Mouse (Mus musculus) 3134 (cell line): ENCODE data around the gene Rab3ip.

ENCODE experiments used
- DNase-seq: peaks from one replicate; pipeline ENCODE4 v3.0.0-alpha.2; 2011; ENCODE audit warnings: low spot score; ENCODE audit not compliant: insufficient read length; ENCODE audit errors: extremely low read depth

Gene Rab3ip

DNA sequence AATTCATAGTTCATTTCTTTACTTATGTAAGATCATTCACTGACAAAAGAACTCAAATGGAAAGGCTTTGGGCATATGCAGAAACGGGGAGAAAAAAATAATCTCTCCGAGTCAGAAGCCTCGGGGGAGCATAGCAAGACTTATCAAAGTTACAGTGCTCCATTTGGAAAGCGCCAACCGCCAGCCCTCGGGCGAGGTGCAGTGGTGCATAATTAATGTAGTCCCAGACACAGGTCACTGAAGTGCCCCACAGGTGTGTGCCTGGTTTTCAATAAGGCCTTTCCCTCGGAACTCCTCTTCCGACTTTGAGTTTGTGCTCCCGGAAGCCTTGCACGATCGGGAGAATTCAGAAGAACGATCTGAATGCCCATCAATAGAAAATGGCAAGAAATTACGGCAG lies 11.6 kb upstream of the Rab3ip start:
- no peak for DNase-seq

DNA sequence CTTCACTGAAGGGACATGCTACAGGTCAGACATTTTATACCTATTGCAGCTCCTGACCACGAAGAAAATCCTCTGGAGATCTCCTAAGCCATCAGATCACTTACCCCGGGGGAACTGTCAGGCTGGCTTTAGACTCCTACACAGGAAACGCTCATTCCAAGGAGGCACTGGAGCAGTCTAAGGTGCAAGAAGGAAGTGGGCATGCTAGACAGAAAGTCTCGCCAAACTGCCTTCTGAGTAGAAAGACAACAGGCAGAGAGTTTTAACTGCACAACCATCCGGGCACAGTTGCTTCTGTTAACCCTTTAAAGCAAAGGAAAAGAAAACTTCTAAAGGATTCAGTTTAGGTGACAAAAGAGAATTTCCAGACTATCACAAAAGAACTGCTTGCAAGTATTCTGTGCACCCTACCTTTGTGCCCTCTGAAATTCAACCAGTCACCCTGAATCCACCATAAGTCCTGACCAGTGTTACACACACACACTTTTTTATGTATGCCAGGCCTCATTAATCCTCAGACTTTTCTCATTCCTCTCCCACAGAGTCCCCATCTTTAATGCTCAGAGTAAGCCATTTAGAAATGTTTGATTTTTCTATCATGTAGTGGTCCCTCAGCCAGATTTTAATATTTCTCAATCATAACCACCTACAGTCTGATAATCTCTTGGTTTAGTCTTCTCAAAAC lies 7.4 kb upstream of the Rab3ip start:
- DNase-seq: no peak

DNA sequence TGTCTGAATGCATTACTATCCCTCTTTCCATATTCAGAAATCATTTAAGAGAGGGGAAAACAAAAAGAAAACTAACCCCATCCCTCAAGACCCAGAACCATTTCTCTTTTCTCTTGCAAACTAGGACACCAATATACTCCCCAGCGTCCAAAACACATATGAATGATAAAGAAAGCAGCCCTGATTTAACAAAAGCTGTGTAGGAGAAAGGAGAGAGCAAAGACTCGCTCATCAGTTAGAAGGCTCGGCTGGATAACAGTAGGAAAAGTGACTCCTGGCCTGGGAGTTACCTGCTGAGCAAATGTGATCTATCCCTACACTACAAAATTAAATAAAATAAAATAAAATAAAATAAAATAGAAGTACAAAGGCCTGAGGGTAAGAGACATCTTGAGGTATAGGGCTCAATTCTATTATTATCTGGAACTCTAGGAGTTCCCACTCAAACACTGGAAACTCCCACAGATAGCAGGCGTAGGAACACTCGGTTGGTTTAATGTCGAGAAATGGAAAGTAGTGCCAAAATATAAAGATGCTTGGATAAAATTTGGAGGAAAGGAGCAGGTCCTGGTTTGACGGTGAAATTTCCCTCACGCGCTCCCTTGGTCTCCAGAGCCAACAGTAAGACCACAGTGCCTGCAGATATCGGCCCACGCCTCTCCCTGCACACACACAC lies 6.1 kb upstream of the Rab3ip start:
- DNase-seq: no peak

DNA sequence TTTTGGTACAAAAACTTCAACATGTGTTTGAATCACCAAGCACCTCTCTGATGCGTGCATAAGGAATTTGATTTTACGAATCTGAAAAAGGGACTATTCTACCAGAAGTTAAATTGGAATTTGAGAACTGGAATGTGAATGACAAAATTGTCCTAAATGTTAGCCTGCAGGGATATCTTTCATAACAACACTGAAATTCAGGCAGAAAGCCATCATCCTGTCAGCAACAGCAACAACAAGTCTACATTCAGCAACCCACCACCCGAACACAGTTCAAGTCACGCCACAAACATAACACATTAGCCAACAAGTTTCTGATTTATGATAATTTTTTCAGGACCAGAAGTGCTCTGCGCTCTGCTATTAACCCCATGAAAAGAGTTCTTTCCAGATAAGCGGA lies 4.6 kb upstream of the Rab3ip start:
- no peak for DNase-seq

DNA sequence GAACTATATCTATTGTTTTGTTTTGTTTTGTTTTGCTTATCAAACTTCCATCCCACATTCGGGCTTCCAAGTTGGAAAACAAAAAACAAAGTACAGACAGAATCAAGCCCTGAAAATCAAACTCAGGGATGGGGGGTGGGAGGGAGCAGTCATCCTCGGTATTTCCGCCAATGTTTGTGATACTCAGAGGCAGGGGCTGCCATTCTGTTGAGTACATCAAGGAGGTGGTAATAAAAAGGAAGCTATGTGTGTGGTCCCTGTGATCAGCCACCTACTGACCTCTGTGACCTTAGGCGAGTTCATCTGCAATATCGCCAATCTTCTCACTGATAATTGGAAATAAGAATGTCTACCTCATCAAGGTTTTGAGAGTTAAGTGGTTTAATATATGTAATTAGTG lies 317 bp upstream of the Rab3ip start:
- DNase-seq: no peak

DNA sequence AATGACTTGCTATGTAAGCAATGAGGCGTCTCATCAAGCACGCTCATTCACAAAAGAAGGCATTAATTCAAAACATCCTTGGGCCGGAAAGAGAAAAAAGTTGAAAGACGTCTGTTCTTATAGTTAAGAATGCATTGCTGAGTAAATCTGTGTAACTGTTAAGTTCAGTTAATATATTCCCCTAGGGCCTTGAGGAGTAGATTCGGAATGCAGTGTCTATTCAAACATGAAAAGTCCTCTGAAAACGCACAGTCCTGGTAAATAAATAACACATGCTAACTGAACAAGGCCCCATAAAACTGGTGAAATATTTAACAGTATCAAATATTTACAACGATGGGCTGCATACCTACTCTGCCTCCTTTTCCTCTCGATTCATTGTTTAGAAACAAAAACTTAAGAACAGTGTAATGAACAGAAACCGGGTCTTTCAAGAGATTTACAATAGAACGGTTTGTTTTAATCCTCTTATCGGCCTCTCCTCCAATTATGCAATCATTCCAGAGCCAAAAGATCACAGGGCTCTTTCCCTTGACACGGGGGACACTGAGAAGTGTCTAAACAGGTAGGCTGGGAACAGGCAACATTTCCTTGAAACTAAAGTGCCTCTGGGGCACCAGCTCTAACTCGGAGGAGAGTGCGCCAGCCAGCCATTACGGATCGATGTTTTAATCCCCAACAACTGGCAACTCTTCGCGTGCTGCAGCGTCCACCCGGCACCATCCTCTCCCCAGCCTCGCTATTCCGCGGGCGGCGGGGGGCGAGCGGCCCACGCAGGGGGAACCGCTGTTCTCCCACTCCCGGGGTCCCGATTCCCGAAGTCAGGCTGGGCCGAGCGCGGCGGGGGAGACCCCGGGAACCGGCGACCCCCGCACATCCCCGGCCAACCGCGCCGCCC lies 1.2 kb downstream of the Rab3ip start:
- DNase-seq: peak; percentile 55

DNA sequence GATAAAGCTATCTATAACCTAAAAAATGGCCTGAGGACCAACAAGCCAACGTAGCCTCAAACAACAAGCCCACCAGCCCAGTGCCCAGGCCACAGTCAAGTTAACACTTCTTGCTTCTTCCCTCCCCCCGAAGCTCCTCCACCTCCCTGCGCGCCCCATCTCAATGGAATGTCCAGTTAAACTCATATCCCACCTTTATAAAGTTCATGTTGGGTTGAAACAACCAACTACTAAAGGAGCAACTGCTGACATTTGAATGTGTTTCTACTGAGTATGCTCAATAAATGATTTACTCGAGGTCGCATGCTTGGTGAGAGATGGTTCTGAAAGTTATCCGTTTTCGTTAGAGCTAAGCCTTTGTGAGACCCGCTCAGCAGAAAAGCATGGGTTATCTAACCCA lies 2.2 kb downstream of the Rab3ip start:
- no peak for DNase-seq

DNA sequence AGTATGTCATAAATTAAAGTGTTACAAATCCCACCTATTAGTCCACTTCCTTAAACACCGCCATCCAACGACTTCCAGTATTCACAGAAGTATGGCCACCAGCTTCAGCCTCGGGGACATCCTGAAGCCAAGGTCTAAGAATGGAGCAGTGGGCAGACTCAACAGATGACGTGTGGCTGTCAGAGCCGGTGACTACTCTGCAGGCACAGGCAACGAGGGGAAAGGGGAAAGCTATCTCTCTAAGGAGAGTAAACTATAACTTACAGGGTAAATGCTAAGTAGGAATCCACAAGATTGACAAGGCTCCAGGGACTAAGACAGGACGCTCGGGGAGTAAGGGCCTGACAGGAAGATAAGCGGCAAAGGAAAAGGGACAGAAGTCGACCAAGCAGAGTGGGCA lies 5.6 kb downstream of the Rab3ip start:
- DNase-seq: no peak

DNA sequence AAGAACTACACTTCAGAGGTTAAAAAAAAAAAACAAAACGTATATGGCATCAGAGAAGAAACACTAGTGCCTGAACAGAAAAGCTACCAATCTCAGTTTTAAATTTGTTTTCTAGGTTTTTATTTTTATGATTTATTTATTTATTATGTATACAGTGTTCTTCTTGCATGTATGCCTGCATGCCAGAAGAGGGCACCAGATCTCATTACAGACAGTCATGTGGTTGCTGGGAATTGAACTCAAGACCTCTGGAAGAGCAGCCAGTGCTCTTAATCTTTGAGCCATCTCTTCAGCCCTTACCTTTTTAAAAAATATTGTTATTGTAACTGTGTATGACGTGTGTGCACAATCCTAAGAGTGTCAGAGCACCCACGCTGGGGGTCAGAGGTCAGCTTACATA lies 6.4 kb downstream of the Rab3ip start:
- no peak for DNase-seq

DNA sequence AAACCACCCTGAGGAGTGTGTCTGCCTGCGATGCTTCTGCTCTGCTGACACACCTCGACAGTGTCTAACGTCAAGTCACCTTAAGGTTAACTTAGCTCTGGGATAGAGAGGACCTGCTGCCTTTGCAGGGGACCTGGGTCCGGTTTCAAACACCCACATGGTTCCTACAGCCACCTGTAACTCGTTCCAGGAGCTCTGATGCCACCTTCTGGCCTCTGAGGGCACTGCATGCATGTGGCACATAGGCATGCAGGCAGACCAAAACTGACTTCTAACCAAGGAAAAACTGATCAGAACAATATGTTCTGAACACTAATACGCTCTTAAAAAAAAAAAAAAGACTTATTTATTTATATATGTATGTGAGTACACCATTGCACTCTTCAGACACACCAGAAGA lies 7.5 kb downstream of the Rab3ip start:
- DNase-seq: no peak

DNA sequence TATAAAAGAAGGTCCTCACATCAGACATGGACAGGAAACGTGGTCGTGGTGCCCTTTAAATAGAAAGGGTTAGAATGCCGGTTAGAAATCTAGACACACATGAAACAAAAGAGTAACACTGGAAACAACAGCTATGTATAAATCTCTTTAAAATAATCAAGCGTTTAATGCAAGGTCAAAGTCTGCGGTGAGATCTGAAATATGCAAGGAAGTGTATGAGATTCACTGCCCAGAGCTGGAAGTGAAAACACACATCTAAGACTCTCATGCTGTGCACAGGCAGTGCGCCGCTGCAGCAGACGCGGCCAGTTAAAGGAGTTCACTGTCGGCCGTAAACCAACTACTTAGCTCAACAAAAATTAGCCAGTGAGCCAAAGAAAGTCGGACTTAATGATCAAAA lies 15.5 kb downstream of the Rab3ip start:
- DNase-seq: no peak

DNA sequence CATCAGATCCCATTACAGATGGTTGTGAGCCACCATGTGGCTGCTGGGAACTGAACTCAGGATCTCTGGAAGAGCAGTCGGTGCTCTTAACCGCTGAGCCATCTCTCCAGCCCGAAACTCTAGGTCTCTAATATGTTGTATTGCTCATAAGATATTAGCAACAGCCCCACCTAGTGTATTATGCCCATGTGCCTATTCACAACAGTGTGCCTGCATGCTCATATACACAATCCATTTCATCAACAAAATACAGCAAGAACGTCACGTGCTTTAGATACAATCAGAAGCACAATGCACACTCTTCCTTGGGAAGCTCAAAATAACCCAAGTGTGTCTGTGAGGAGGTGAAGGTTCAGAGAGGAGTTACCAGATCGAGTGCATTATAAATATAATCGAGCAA lies 16.8 kb downstream of the Rab3ip start:
- DNase-seq: no peak

DNA sequence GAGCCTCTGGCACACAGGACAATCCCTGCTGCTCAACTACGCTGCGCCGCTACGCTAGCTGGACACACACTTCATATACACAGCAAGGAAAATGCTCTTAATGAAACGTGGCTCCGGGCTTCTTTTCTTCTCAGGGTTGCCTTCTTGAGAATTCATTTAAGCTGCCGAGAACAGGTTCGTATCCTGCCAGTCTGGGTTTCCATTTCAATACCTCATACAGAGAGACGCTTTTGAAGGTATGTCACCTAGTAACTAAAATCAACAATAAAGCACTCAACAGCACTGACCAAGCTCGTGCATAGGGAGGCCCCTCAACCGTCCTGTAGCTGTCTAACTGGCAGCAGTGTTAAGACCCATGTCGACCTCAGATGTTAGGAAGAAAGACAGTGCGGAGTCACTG lies 18.2 kb downstream of the Rab3ip start:
- no peak for DNase-seq

DNA sequence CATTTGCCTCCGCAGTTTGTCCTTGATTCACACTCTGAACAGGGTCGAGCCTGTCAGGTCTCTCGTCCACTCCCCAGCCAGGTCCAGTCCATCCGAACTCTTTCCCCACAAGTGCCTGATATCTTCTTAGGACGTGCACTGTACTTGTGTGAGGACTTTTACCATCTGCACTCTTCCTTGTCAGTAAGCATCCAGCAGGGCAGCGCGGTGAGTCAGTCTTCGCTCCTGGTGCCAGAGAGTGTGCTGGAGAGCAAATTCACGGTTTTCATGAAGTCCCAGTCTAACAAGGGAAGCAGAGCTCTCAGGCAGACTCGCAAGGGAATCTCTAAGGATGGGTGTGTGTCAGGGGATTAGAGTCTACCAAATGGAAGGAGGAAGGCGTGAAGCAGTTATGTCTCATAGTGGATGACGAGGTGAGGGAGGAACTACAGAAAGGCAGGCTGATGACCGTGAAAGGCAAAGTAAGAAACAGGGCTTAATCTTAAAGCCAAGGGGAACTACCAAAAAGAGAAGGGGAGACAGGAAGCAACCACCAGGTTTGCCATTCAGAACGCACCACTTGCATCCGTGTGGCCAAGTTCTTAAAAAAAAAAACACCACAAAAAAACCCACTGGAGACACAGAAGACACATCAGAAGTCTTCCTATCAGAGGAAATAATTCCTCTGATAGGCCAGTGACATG lies 18.9 kb downstream of the Rab3ip start:
- DNase-seq: no peak

DNA sequence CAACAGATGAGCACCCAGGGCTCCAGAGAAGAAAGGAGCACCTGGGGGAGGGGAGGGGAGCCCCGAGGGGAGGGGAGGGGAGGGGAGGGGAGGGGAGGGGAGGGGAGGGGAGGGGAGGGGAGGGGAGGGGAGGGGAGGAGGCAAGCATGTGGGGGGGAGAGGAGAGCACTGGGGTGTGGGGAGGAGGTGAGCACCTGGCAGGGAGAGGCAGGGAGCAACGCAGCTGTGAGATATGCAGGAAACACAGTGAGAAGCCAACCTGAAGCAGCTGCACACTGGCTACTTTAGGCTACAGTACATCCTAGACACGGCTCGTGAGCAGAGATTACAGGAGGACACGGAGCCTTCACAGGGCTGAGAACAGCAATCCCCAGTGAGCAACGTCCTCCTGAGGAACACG lies 19.6 kb downstream of the Rab3ip start:
- DNase-seq: no peak

DNA sequence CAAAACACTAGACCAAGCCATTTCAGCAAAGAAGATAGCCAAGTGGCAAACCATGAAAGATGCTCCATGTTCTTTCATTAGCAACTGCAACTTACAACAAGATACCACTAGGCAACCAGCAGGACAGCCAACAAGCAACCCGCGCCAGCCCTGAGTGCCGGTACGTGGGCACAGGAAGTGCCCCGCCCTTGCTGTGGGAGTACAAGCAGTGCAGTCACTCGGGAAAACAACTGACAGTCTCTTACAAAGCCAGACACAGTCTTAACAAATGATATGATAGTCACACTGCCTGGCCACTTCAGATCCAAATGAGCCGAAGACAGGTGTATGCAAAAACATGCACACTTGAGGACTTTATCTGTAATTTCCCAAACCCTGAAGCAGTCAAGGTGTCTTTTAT lies 20.1 kb downstream of the Rab3ip start:
- DNase-seq: peak; percentile 71

DNA sequence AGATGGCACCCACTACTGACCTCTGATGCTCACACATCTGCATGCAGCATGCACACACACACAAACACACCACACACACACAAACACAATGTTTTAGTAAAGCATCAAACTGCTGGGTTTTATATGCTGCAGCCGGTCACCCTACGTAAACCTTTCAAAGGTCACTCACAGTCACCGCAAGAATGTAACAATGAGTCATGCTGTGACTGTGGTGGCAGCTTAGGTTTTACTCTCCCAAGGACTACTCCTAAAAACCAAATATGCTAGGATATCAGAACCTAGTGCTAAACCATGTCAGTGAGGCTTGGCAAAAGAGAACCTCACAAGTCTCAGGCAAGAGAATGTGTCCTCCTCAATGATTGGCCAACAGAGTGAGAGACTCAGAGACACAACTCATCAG lies 21.7 kb downstream of the Rab3ip start:
- DNase-seq: peak; percentile 68

DNA sequence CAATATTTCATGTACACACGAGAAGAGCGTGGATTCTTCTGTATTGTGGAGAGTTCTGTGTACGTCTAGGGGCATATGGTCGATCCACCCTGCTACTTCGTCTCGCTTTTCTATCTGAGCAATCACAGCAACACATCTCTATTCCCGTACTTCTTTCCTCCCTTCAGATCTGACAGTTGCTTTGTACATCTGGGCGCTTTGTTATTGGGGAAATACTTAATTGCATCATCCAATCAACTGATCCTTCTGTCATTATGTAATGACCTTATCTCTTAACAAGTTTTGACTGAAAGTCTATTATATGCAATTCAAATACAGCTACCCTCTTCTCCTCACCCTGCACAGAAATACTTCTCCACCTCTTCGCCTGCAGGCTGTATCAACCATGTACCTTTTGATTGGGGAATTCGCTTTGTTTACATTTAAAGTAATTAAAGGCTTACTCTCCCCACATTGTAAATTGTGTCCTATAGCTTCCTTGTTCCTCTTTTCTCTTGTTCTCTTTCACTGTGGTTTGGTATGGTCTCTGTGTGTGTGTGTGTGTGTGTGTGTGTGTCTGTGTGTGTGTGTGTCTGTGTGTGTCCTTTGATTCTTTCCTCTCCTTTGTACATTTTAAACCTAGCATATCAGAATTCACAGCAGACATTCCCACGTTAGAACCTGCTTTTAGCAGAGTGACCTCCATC lies 24.0 kb downstream of the Rab3ip start:
- no peak for DNase-seq

DNA sequence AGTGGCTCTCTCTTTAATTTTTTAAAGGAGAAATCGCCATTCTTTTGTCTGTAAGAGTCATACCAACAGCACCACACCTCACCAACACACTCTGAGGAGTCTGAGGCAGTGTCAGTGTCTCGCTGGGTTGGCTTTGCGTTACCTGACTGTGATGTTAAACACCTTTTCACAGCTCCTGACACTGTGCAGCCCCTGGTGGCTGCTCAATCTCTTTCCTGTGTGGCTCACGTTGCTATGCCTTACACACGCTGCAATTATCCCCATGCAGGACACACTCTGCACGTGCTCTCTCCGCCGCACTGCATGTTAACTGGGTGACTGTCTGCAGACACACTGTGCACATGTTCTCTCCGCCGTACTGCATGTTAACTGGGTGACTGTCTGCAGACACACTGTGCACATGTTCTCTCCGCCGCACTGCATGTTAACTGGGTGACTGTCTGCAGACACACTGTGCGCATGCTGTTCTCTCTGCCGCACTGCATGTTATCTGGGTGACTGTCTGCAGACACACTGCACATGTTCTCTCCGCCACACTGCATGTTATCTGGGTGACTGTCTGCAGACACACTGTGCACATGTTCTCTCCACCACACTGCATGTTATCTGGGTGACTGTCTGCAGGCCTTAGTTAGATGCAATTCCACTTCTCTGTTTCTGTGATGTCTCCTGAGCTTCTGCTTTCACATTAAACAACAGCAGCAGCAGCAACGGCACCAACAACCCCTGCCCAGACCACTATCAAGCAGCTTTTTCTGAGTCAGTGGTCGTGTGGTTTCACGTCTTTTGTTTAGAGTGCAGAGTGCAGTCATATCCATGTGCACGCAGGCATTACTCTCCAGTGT lies 26.7 kb downstream of the Rab3ip start:
- DNase-seq: no peak

DNA sequence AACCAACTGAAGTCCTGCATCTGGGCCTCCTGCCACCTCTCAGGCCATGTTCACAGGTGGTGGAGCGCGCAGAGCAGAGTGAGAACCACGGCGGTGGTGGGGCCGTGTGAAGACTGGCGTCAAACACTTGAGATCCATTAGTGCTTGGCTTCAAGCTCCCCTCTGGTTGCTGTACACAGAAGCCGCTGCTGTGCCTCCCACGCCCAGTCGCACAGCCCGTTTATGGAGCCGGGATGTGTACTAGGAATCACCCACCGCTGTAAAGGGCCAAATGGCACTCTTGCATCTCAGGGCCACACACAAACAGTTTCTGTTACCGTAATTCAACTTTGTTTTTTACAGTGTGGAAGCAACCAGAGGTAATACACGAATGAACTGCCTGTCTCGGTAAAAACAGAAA lies 28.4 kb downstream of the Rab3ip start:
- no peak for DNase-seq
